Mouse (Mus musculus): ENCODE measurements at regions not wholly inside any gene's neighbourhood (a gene's known extent, or its start where the extent isn't known, plus 50 kb on each side); places are given as distances from the start of the nearest gene placed in this dataset.

DNA sequence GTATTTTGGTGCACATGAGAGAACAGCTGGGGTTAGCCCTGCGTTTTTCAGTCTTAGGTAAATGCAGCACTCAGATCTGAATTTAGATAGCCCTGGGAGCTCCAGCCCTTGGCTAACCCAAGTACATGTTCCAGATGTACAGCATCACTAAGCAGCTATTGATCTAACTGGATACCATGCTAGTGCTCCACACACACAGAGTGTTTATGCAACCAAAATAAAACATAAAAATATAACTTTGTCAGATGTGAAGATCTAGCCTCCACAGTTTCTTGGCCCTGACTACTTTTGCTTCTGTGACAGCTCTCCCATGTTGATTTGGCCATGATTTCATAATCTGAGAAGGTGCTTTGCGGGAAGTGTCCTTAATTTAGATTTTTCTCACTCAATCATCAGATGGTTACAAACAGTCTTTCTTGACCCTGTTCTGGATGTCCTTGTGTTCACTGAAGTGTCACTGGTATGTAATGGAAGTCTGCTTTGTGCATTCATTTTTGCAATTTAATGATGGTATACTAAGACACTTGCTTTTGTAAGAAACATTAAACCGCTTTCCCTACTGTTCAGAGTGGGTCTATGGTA is 672.8 kb downstream of the Fat4 start:
- TF ChIP-seq CTCF (IDR thresholded peaks at IDR 0.05; ENCODE audit: extremely low read depth, insufficient read depth, insufficient read length, insufficient replicate concordance) (no peak), POLR2A (IDR thresholded peaks at IDR 0.05; ENCODE audit: low read depth, low read length) (no peak)

Measured in spleen, adult 2 months (tissue).